Mouse (Mus musculus): ENCODE results near the gene Pycard.
"Not testable (repeated sequence)": the region's sequence is repeated elsewhere in the genome, so short reads cannot be mapped to it uniquely, and the experiment has no call there.

The Pycard gene

DNA sequence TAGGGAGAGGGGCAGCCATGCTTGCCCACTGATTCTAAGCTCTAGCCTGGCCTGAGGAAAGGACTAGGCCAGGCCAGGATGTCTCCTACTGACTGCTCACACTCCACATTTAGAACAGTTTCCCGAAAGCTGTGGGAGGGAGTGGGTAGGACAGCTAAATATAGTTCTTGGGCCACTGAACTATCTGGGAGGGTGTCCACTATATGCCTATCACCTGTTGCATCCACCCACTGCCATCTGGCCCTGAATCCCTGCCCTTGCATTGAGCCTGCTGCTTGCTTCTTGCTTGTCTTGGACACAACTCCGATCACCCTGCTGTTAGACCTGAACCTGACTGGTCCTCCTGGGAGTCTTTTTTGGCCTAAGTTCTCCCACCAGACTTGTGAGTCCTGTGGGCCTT lies 10.0 kb upstream of the Pycard start, which contains the start of gene Trim72:
Gene Trim72 (plus strand): TSS at position 262 of the 400 bp plus-strand sequence.
- no peak for DNase-seq (ENCODE audit: low spot score in 2 of 2)

- DNase-seq (ENCODE audit: low spot score in 2 of 2): no peak
These were observed 9.4 kb upstream of the Pycard start for GRCm38 (mm10) chr7:128003098-128003497.

DNA sequence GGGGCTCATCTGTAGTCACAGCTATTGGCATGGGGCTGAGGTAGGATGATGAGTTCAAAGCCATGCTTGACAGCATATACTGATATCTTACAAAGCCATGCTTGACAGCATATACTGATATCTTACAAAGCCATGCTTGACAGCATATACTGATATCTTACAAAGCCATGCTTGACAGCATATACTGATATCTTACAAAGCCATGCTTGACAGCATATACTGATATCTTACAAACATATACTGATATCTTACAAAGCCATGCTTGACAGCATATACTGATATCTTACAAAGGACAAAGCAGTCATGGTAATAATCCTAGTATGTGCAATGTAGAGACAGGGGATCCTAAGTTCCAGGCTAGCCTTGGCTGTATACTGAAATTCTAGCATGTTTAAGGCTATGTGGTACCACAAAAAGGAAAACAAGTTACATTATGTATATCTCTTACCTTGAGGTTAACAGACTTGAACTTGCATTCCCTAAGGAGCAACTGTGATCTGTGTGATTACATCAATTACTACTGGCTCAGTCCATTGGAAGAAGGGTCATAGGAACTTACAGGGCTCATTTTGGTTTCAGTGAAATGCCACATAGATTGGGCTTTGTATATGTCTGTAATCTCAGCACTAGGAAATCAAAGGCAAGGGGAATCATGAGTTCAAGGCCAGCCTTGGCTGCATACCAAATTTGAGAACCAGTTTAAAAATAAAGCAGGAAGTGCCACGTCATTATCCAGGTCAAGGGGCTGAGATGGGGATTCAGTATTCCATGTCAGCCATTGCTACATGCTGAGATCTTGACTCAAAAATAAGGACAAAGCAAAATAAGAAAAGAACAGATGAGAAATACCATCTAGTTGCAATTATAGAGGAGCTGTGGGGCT lies 6.6 kb upstream of the Pycard start:
- no peak for DNase-seq (ENCODE audit: low spot score in 2 of 2)

- no peak for DNase-seq (ENCODE audit: low spot score in 2 of 2)
These were observed 5.8 kb upstream of the Pycard start for GRCm38 (mm10) chr7:127999436-127999835.

DNA sequence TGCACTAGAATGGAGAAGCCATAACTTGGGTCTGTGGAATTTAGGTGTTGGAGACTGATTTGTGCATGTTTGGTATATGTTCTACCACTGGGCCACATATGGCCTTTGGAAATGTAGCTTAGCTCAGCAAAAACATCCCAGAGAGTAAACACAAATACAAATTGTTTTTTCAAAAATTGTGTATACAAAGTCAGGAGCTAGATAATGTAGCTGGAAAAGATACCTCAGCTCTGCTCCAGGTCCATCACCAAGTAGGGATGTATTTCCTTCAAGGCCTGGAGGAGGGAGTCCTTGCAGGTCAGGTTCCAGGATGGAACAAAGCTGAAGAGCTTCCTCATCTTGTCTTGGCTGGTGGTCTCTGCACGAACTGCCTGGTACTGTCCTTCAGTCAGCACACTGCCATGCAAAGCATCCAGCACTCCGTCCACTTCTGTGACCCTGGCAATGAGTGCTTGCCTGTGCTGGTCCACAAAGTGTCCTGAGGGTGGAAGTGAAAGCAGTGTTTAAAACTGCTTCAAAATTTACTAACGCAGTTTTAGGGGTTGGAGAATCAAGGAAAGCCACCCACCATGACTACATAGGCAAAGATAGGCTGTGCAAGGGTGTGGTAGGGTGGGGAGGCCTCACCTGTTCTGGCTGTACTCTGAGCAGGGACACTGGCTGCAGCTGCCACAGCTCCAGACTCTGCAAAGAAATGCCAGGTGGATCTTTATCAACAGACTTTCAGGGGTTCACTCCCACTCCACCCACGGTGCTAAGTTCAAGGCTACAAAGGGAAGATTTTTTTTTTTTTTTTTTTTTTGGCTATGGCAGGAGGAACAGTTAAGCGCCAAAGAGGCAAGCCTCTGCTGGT lies 953 bp downstream of the Pycard start:
- DNase-seq (ENCODE audit: low spot score in 2 of 2): peak in 1 of 2 experiments; percentile 18

DNA sequence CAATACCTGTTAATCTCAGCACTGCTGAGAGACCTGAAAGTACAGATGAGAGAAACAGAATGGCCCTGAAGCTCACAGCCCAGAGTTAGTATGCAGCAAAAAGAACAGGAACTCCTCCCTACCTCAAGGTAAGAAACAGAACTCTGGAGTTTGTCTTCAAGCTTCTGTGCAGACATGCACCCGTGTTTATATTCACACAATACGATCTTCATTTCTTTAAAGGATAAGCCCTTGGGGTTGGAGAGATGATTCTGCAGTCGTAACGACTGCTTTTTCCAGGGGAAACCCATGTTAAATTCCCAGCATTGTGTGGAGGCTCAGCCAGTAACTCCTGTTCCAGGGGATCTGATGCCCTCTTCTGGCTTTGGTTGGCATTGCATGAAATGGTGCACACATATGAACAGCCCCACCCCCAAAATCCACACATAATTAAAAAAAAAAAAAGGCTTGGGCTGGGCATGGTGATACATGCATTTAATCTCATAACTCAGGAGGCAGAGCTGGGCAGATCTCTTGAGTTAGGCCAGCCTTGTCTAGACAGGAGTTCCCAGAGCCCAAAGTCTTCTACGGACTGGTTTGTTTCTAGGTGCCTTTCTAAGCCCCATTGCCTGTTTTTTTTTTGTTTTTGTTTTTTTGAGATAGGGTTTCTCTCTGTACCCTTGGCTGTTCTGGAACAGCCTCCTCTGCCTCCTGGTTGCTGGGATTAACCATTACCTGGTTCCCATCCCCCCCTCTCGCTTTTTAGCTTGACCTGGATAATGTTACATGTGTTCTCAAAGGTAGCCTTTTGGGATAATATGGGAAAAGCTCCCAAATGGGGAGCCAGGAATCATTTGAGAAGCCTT lies 1.8 kb downstream of the Pycard start:
- peak; percentile 75 to 86 for DNase-seq (ENCODE audit: low spot score in 2 of 2)

DNA sequence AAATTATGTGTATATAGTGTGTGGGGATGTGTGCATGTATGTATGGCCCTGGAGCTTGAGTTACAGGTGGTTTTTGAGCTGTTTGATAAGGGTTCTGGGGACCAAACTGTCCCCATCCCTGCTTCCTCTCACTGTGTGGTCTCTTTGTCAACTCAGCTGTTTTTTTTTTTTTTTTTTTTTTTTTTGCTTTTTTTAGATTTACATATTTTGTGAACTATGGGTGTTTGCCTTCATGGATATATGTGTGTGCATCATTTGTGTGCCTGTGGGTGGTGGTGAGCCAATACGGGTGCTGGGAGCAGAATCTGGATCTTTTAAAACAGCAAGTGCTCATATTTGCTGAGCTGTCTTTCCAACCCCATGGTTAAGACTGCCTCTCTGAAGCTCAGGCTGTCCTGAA lies 4.8 kb downstream of the Pycard start:
- DNase-seq (ENCODE audit: low spot score in 2 of 2): no peak

DNA sequence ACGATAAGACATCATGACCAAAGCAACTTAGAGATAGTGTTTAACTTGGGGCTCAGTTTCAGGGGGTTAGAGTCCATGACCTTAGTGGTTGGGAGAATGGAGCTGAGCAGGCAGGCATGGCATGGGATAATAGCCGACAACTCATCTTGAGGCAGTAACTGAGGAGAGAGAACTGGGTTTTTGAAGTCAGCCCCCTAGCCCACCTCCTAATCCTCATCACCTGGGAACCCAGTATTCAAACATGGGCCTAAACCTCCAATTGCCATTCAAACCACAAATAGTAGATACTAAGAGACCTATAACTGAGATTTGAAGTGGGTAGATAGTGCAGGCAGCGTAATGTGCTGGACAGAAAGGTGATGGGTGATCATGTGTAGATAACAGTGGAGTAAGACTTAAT lies 13.1 kb downstream of the Pycard start:
- no peak for DNase-seq (ENCODE audit: low spot score in 2 of 2)

DNA sequence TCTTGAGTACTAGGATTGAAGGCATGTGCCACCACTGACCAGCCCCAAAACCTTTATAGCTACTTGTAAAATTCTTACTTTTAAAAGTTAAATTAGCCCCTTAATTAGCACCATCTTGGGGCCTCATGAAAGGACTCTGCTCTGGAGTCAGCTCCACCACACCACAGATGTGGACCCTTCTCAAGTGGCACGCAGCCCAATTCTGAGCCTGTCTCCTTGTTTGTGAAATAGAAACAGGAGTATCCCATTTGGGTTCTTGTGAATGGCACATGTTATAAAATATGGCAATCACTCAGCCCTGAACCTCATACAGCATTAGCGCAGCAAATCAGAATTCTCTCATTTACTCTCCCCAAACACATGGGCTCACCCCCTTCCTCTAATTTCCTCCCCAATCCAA lies 14.8 kb downstream of the Pycard start:
- no peak for DNase-seq (ENCODE audit: low spot score in 2 of 2)

DNA sequence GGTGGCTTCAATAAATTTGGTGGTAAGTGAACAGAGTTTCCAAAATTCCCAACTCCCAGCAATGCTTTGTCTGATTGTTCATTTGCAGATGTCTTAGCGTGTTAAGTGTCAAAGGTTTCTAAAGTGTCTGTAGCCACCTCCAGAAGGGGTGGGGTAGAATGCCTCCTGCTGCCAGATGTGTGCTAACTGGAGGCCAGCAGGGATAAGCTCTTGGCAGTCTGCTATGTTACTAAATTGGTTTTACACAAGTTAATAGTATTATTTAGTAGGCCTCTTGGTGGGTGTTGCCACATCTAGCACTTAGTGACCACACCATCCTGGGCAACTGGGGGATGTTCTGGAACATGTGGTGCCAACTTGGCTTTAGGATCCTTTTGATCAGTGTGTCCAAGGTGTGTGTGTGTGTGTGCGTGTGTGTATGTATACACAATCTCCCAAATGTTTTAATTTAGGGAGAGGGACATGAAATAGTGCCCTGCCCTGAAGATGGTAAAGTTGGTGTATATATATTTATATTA lies 19.2 kb downstream of the Pycard start:
- no peak for DNase-seq (ENCODE audit: low spot score in 2 of 2)

DNA sequence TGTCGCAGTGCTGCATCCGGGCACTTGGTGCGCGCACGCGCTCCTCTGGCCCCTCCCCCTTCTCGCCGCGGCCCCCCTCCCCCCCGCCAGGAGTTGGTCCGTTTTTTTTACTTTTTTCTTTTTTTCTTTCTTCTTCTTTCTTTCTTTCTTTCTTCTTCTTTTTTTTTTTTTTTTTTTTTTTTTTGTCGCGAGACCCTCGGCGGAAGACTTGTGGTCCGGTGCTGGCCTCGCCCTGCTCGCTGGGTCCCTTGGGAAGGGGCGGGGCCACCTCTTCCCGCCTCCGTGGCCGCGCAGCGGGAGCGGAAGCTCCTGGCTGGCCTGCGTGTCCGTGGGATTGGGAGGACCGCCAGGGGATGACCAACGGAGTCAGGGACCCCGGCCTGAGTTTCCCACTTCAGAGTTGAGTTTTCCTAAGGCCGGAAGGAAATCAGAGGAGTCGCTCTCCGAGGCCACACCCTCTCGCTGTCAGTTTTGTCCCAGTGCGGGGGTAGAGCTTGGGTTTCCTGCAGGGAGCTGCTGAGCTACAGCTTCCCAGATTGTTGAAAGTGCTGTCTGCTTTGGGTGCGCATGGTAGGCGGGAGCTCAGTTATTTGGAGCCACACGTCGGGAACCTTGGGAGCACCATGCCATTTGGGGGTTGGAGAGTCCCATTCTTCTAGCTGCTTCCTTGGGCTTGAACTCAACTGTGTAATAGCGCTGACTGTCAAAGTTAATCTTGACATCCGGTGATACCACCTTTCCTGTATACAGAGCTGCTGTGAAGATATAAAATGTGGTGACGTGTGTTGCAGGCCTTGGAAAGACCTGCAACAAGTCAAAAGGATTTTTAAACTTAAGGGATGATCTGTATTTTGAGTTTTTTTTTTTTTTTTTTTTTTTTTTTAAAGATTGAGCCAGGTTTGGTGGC lies 25.5 kb downstream of the Pycard start:
- DNase-seq (ENCODE audit: low spot score in 2 of 2): peak; percentile 72 to 78

- peak; percentile 97 to 100 for DNase-seq (ENCODE audit: low spot score in 2 of 2)
These were observed 26.4 kb downstream of the Pycard start, which contains the start of gene Fus for GRCm38 (mm10) chr7:127967004-127967921. Gene Fus, plus strand, starts transcription at chr7:127967457.

- DNase-seq (ENCODE audit: low spot score in 2 of 2): peak; percentile 25 to 28
These were observed 27.2 kb downstream of the Pycard start for GRCm38 (mm10) chr7:127966371-127966918.

GRCm38 (mm10) chr7:127959364-127959763 lies 34.3 kb downstream of the Pycard start:
- no peak for DNase-seq (ENCODE audit: low spot score in 2 of 2)

GRCm38 (mm10) chr7:127952864-127953581 lies 40.6 kb downstream of the Pycard start:
- no peak for DNase-seq (ENCODE audit: low spot score in 2 of 2)

DNA sequence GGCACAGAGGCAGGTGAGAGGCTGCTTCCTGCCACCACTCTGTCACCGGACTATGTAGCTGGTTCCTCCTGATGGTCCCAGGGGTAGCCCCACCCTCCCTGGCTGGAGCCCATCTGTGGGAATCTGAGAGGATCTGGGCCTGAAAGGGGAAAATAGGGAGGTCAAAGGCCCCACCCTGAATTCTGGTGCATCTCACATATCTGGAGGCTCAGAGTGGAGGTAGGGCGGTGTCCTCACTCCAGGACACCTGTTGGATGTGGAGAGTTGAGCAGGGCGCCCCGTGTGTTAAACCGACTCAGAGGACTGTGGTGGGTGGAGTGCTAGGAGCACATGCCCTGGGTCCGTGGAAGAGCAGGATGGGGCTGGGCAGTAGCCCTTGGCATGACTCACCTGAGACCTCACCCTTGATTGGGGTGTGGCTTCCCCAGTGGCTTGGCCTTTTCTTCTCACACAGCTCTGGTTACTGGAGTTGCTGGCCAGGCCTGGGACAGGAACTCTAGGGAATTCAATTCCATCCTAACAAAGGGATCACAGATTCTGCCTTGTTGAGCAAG lies 47.1 kb downstream of the Pycard start, which contains the start of gene Prss36:
Gene Prss36 (minus strand): TSS at position 256 of the 554 bp plus-strand sequence.
- no peak for DNase-seq (ENCODE audit: low spot score in 2 of 2)

DNA sequence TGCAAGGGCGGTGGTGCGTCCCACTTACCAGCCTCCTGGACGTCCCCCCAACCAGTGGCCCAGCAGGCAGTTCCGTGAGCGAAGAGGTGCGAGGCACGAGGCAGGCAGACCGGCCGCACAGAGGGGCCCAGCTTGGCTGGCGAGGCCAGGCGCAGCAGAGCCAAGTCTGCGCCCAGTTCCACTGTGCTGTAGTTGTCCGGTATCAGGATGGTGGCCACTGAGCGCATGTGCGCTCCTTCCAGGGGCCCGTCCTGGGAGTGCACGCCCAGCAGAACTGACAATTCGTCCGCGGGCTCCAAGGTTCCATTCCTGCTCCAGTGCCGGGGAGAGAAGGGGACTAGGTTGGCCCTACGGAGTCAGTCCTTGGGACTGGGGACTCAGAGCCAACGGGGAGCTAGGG lies 49.1 kb downstream of the Pycard start:
- DNase-seq (ENCODE audit: low spot score in 2 of 2): no peak

DNA sequence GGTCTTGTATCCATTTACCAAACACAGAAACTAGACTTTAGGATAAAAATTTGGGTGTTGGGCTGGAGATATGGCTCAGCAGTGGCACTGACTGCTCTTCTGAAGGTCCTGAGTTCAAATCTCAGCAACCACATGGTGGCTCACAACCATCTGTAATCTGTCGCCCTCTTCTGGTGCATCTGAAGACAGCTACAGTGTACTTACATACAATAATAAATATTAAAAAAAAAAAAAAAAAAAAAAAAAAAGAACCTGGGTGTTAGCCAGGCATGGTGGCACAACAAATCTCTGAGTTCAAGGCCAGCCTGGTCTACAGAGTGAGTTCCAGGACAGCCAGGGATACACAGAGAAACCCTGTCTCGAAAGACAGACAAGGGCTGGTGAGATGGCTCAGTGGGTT lies 51.6 kb downstream of the Pycard start:
- not testable (repeated sequence) for DNase-seq (ENCODE audit: low spot score in 2 of 2)
